Mouse (Mus musculus) ZHBTc4 (cell line): Measurements from ENCODE around the gene Fcgr2b.
"Not testable (repeated sequence)": the region's sequence is repeated elsewhere in the genome, so short reads cannot be mapped to it uniquely, and the experiment has no call there.

Source experiments
- DNase-seq: peaks from one replicate; pipeline ENCODE4 v3.0.0-alpha.2; 2011; ENCODE audit warnings: low read depth, low spot score

The Fcgr2b gene

GRCm38 (mm10) chr1:170976447-170976846 is at the start of gene Fcgr2b:
Gene Fcgr2b (minus strand): TSS chr1:170976547.
- no peak for DNase-seq

- no peak for DNase-seq
These were observed 43.1 kb upstream of the Fcgr2b start for GRCm38 (mm10) chr1:171019311-171019950.

- DNase-seq, result no peak
These were observed 42.4 kb upstream of the Fcgr2b start, which contains the start of gene Fcgr4 for GRCm38 (mm10) chr1:171018737-171019136. Gene Fcgr4 (plus strand): TSS chr1:171018920.

GRCm38 (mm10) chr1:171017468-171018158 is 41.3 kb upstream of the Fcgr2b start:
- DNase-seq, result no peak

- no peak for DNase-seq
These were observed 40.5 kb upstream of the Fcgr2b start for GRCm38 (mm10) chr1:171016676-171017356.

- DNase-seq, result no peak
These were observed 35.4 kb upstream of the Fcgr2b start for GRCm38 (mm10) chr1:171011733-171012132.

- peak; percentile 75 for DNase-seq
These were observed 30.6 kb upstream of the Fcgr2b start for GRCm38 (mm10) chr1:171006905-171007304.

- DNase-seq, result no peak
These were observed 30.0 kb upstream of the Fcgr2b start for GRCm38 (mm10) chr1:171006335-171006734.

- no peak for DNase-seq
These were observed 29.2 kb upstream of the Fcgr2b start for GRCm38 (mm10) chr1:171005586-171005985.

- no peak for DNase-seq
These were observed 28.7 kb upstream of the Fcgr2b start for GRCm38 (mm10) chr1:171005081-171005480.

GRCm38 (mm10) chr1:170999811-171000210 is 23.5 kb upstream of the Fcgr2b start:
- DNase-seq, result no peak

- DNase-seq, result peak; percentile 49
These were observed 21.7 kb upstream of the Fcgr2b start for GRCm38 (mm10) chr1:170997756-170998655.

GRCm38 (mm10) chr1:170996753-170997152 is 20.4 kb upstream of the Fcgr2b start:
- peak; percentile 77 for DNase-seq

GRCm38 (mm10) chr1:170996034-170996433 is 19.7 kb upstream of the Fcgr2b start:
- no peak for DNase-seq

GRCm38 (mm10) chr1:170992550-170992949 is 16.2 kb upstream of the Fcgr2b start:
- DNase-seq, result peak; percentile 86

- no peak for DNase-seq
These were observed 13.3 kb upstream of the Fcgr2b start for GRCm38 (mm10) chr1:170989656-170990055.

- DNase-seq, result no peak
These were observed 9.5 kb upstream of the Fcgr2b start for GRCm38 (mm10) chr1:170985861-170986260.

GRCm38 (mm10) chr1:170985092-170985491 is 8.7 kb upstream of the Fcgr2b start:
- DNase-seq, result no peak

- no peak for DNase-seq
These were observed 6.7 kb upstream of the Fcgr2b start for GRCm38 (mm10) chr1:170983066-170983465.

GRCm38 (mm10) chr1:170982301-170982700 is 6.0 kb upstream of the Fcgr2b start:
- no peak for DNase-seq

GRCm38 (mm10) chr1:170981679-170982078 is 5.3 kb upstream of the Fcgr2b start:
- not testable (repeated sequence) for DNase-seq

GRCm38 (mm10) chr1:170978601-170979000 is 2.3 kb upstream of the Fcgr2b start:
- DNase-seq, result peak; percentile 70
